Mouse (Mus musculus) forebrain, embryonic 12.5 days (tissue): Measurements from ENCODE around the gene Nfkb1. TPM values are rescaled to one million over a fixed set of nuclear protein-coding genes. Genes with fewer than 3 reads are reported as not detected.
A peak's percentile ranks its signal among the peaks of the same experiment; 100 is the strongest.

Source experiments
- ATAC-seq: fragments of 200-750 bp; cut with Nextera tagmentation; 2 replicates; pipeline ENCODE4 v1.8.0; 2017; ENCODE audit warnings: moderate TSS enrichment; ENCODE audit not compliant: low FRiP score
- H3K27ac ChIP-seq: fragments of 300-500 bp; sonication (generic); 2 replicates; pipeline ENCODE4 v1.5.1; 2016; ENCODE audit warnings: mild to moderate bottlenecking
- H3K27me3 ChIP-seq: fragments of 300-500 bp; sonication (generic); 2 replicates; pipeline ENCODE4 v1.6.1; 2016; ENCODE audit warnings: mild to moderate bottlenecking
- H3K36me3 ChIP-seq: fragments of 300-500 bp; sonication (generic); replicated peaks from 2 replicates; pipeline ENCODE4 v1.6.1; 2016; ENCODE audit warnings: mild to moderate bottlenecking
- H3K4me1 ChIP-seq: fragments of 300-500 bp; sonication (generic); 2 replicates; pipeline ENCODE4 v1.6.1; 2016
- H3K4me2 ChIP-seq: fragments of 300-500 bp; sonication (generic); 2 replicates; pipeline ENCODE4 v1.6.1; 2016; ENCODE audit warnings: mild to moderate bottlenecking, moderate library complexity
- H3K4me3 ChIP-seq: fragments of 300-500 bp; sonication (generic); replicated peaks from 2 replicates; pipeline ENCODE4 v1.5.1; 2016; ENCODE audit warnings: mild to moderate bottlenecking
- H3K9ac ChIP-seq: fragments of 300-500 bp; sonication (generic); 2 replicates; pipeline ENCODE4 v1.6.1; 2016; ENCODE audit warnings: mild to moderate bottlenecking
- H3K9me3 ChIP-seq: fragments of 300-500 bp; sonication (generic); 2 replicates; pipeline ENCODE4 v1.6.1; 2016
- WGBS: fragments of 180-500 bp; shearing (Covaris S2); methylation state at CpG from one replicate; pipeline ENCODE4 v1.1.7; 2016; 5-methylcytosine and 5-hydroxymethylcytosine counted together
- polyA plus RNA-seq: library from polyadenylated mRNA; unstranded; fragments of >200 nt; fragmentation: Nextera tagmentation; extraction: Ambion mirVana; gene quantifications from 2 replicates; pipeline ENCODE4 v1.2.1, GENCODE M21; 2016

Gene Nfkb1
- polyA plus RNA-seq, 1 experiment from 2014 or later = 9.7 TPM

DNA sequence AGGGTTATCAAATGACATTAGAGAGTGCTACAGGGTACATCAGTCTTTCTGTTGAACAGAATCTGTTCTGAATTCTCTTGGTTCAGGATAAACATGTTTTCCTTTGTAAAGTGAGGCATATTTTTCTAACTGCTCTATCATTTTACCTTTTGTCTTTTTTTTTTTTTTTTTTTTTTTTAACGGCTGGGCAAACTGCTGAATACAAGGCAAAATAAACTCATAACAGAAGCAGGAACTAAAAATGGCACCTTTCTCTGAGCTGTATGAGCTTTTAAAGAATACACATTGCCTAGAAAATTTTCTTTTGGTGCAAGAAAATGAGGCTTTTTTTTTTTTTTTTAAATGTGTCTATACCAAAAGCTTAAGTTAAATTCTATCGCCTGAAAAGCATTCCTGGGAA lies 105.3 kb downstream of the Nfkb1 start:
- no peaks in the 10 kb centered on the region for H3K9me3 ChIP-seq
- H3K9ac ChIP-seq = no peak overlapping the region
- 90% methylated on average over 2 of the region's 2 CpGs for WGBS

DNA sequence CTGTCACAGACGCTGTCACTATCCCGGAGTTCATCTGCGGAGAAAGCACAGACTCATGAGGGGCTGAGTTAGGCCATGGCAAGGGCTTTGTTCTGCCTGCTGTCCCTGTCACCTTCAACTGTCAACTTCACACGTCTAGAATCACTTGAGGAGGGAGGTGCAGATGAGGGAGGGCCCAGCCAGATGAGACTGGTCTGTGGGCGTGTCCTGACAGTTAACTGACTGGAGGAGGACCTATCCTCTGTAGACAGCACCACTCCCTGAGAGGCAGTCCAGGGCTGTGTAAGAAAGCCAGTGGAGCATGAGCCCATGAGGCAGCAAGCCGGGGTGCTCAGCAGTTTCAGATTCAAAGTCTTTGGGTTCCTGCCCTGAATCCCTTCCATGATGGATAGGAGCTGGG lies 105.9 kb downstream of the Nfkb1 start:
- peak; percentile 69; the same call in 1 of the 2 replicates for ATAC-seq
- Histone ChIP-seq H3K36me3 (peaks cover 49% of the 10 kb centered on the region), H3K4me3 (no peak overlapping the region), H3K9ac (no peak overlapping the region), H3K4me1 (peaks cover 11% of the 10 kb centered on the region), H3K27ac (peak overlapping the region; percentile 27), H3K9me3 (no peaks in the 10 kb centered on the region), H3K4me2 (no peak overlapping the region), H3K27me3 (no peaks in the 10 kb centered on the region)
- 65% methylated on average over 6 of the region's 6 CpGs for WGBS

More for the DNA sequence above, 105.3 kb downstream of the Nfkb1 start:
- Histone ChIP-seq H3K4me1 (peaks cover 11% of the 10 kb centered on the region), H3K27ac (peak overlapping the region; percentile 27), H3K36me3 (peaks cover 50% of the 10 kb centered on the region), H3K27me3 (no peaks in the 10 kb centered on the region), H3K4me2 (no peak overlapping the region), H3K4me3 (no peak overlapping the region)
- ATAC-seq = no peak

DNA sequence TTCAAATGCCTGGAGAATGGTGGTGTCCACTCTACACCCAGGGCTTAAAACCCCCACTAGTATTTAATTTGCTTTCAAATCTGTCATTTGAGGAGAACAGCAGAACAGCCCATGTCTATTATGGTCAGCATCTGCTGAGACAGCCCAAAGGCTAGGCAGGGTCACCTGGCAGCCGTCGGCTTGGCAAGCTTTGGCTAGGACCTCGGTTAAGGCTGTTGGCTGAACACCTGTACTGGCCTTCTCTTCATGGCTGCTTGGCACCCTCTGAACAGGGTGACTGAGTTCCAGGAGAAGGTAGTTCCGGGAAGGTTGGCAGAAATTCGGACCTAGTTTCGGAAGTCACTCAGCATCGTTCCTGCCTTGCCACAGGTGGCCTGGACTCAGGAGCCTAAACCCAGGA lies 109.1 kb downstream of the Nfkb1 start:
- no peak overlapping the region for H3K27ac ChIP-seq
- H3K4me2 ChIP-seq = no peak overlapping the region
- peaks cover 11% of the 10 kb centered on the region for H3K4me1 ChIP-seq
- no peak overlapping the region for H3K9ac ChIP-seq
- ATAC-seq = no peak
- WGBS = 81% methylated on average over 7 of the region's 7 CpGs
- peaks cover 18% of the 10 kb centered on the region for H3K36me3 ChIP-seq
- H3K9me3 ChIP-seq = no peaks in the 10 kb centered on the region
- H3K27me3 ChIP-seq = no peaks in the 10 kb centered on the region
- no peak overlapping the region for H3K4me3 ChIP-seq

DNA sequence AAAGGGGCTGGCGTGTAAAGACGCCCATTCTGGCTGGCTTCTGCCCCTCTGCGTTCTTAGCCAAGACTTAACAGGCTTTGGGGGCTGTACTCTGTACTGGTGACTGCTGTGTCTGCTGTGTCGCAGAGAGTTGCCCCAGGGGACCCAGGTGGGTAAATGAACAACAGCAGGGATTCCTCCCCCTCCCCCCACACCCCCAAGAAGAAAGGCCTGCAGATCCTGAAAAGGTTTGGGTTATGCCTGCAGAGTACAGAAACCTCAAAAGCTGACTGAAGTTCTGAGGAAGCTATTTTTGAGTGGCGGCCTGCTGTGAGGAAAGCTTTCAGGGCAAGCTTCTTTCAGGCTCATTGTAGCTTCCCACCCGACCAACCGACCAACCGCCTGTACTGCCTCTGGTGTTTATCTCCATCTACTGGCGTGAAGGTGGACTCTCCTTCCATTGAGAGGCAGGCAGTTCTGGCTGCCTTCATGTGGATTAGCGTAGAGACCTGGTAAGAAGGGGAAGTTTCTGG lies 109.7 kb downstream of the Nfkb1 start:
- Histone ChIP-seq H3K36me3 (peaks cover 12% of the 10 kb centered on the region; the same call in 1 of the 2 replicates), H3K4me1 (peaks cover 11% of the 10 kb centered on the region), H3K27ac (no peak overlapping the region), H3K9ac (no peak overlapping the region), H3K4me3 (no peak overlapping the region), H3K9me3 (no peaks in the 10 kb centered on the region), H3K4me2 (no peak overlapping the region), H3K27me3 (no peaks in the 10 kb centered on the region)
- peak; percentile 55 for ATAC-seq
- WGBS = 9% methylated on average over 10 of the region's 10 CpGs

DNA sequence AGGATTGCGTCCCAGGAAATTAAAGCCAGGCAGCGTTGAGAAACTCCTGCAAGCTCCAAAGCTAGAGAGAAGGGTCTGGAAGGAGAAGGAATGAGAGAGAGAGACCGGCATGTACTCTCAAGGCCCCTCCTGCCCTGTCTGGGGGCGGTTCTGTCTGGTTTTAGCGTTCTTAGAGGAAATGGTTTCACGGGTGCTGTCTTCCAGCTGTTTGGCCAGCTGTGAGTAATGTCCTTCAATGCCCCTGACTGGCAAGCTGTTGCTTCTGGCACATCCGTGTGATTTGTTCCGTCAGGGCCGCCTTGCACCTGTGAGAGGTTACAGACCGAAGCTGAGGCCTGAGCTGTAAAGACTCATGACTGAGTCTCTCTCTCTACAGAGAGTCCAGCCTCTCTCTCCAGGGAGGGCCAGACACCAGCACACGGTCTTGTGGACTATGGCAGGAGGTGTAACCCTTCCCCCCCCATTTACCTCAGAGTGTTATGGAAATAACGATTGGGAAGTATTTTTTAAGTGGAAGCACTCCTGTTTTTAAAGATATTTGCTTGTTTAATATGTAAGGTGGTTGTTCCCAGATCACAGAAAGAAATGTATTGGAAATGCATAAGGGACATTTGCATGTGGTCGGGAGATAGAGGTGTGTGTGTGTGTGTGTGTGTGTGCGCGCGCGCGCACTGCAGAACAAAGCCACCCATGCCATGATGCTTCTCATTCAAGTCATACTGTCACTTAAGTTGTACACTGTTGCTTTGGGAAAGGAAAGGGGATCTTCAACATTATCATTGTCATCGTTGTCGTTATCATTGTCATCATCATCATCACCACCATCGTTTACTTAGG lies 110.7 kb downstream of the Nfkb1 start:
- no peak for ATAC-seq
- H3K9ac ChIP-seq = no peak overlapping the region
- H3K27me3 ChIP-seq = no peaks in the 10 kb centered on the region
- no peak overlapping the region for H3K4me3 ChIP-seq
- H3K9me3 ChIP-seq = no peaks in the 10 kb centered on the region
- peaks cover 11% of the 10 kb centered on the region for H3K4me1 ChIP-seq
- H3K36me3 ChIP-seq = peaks cover 10% of the 10 kb centered on the region; the same call in 1 of the 2 replicates
- WGBS = 88% methylated on average over 21 of the region's 21 CpGs
- no peak overlapping the region for H3K27ac ChIP-seq
- no peak overlapping the region for H3K4me2 ChIP-seq

DNA sequence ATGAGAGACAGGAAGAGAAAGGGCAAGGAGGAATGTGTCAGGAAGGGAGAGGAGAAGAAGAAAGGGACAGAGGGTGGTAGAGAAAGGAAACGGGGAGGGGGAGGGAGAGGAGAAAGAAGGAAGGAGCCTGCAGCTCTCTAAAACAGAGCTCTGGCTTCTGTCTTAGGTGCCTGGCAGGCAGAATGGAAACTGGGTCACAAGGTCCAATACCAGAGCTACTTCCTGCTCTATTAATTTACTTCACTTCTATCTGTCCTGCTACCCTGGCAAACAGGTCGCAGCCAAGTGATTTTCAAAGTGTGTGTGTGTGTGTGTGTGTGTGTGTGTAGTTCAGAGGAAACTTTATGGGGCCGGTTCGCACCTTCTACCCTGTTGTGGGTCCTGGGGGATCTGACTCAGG lies 112.2 kb downstream of the Nfkb1 start:
- H3K27ac ChIP-seq = no peak overlapping the region
- H3K4me2 ChIP-seq = no peak overlapping the region
- no peak overlapping the region for H3K9ac ChIP-seq
- 75% methylated on average over 4 of the region's 4 CpGs for WGBS
- ATAC-seq = no peak
- H3K36me3 ChIP-seq = peaks cover 2% of the 10 kb centered on the region; the same call in 1 of the 2 replicates
- H3K4me1 ChIP-seq = peaks cover 11% of the 10 kb centered on the region
- H3K9me3 ChIP-seq = no peaks in the 10 kb centered on the region
- H3K27me3 ChIP-seq = no peaks in the 10 kb centered on the region
- H3K4me3 ChIP-seq = no peak overlapping the region

DNA sequence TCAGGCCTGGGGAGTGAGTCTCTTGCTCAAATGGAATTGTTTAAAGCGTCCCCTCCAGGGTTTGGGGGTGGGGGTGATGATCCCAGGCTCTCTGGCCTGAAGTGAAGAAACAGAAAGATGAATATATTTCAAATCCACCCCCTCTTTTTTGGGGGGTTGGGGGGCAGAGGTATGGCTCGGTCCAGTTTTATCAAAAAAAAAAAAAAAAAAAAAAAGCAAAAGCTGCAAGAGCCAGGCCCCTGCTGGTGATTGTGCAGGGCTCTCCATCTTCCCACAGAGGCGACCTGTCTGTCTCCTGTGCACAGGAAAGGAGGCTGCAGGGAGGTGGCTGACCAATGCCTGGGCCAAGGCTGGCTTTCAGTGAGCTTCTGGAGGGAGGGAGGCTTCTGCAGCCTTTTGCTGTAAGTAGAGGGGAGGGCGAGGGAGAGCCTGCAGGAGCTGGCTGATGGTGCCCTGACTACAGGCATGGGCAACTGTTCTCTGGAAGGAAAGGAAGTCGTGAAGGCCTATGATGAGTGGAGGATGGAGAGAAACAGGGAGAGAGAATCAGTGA lies 112.7 kb downstream of the Nfkb1 start:
- ATAC-seq = no peak
- H3K4me2 ChIP-seq = no peak overlapping the region
- no peaks in the 10 kb centered on the region for H3K9me3 ChIP-seq
- H3K27me3 ChIP-seq = no peaks in the 10 kb centered on the region
- H3K4me1 ChIP-seq = peaks cover 11% of the 10 kb centered on the region
- H3K36me3 ChIP-seq = no peaks in the 10 kb centered on the region
- H3K27ac ChIP-seq = no peak overlapping the region
- no peak overlapping the region for H3K9ac ChIP-seq
- no peak overlapping the region for H3K4me3 ChIP-seq
- 50% methylated on average over 5 of the region's 5 CpGs for WGBS

DNA sequence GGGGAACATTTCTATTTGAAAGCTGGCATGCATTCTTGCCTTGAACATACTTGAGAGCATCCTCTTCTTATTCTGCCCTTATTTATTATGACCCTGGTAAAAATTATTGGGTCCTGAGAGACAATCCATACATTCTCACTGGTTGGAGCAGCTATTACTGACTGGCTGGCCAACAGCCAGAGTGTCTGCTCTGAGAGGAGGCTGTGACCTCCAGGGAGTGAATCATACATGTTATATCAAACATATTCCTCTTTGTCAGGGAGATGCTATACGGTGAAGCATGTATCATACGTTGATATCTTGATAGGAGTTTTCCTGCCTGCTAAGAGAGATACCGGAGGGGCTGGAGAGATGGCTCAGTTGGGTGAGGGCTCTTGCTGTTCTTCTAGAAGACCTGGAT lies 116.2 kb downstream of the Nfkb1 start:
- no peak for ATAC-seq
- no peak overlapping the region for H3K9ac ChIP-seq
- H3K4me1 ChIP-seq = no peaks in the 10 kb centered on the region
- 95% methylated on average over 3 of the region's 3 CpGs for WGBS
- no peaks in the 10 kb centered on the region for H3K9me3 ChIP-seq
- H3K27ac ChIP-seq = no peak overlapping the region
- H3K27me3 ChIP-seq = no peaks in the 10 kb centered on the region; the same call in 1 of the 2 replicates
- no peak overlapping the region for H3K4me2 ChIP-seq
- no peak overlapping the region for H3K4me3 ChIP-seq
- H3K36me3 ChIP-seq = no peaks in the 10 kb centered on the region

DNA sequence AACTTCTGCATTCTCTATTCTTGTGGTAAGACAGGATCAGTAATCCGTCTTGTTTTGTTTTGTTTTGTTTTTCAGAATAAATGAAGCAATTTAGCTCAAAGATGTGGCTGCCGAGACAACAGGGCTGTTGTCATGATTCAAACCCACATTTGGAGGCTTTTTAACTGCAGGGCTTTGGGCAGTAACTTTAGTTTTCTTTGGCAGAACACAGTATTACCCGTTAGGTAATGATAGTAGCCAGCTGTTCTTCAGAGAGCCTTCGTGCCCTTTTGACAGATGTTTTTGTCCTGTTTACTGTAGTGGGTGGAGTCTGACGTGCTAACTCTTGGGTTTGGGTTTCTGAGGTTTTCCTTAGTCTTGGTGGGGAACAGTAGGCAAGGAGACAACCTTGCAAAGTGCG lies 118.3 kb downstream of the Nfkb1 start:
- H3K9me3 ChIP-seq = no peaks in the 10 kb centered on the region
- no peak overlapping the region for H3K4me2 ChIP-seq
- no peak for ATAC-seq
- no peaks in the 10 kb centered on the region; the same call in 1 of the 2 replicates for H3K27me3 ChIP-seq
- WGBS = 70% methylated on average over 6 of the region's 6 CpGs
- H3K4me3 ChIP-seq = no peak overlapping the region
- no peaks in the 10 kb centered on the region for H3K4me1 ChIP-seq
- H3K27ac ChIP-seq = no peak overlapping the region
- no peaks in the 10 kb centered on the region for H3K36me3 ChIP-seq
- H3K9ac ChIP-seq = no peak overlapping the region

DNA sequence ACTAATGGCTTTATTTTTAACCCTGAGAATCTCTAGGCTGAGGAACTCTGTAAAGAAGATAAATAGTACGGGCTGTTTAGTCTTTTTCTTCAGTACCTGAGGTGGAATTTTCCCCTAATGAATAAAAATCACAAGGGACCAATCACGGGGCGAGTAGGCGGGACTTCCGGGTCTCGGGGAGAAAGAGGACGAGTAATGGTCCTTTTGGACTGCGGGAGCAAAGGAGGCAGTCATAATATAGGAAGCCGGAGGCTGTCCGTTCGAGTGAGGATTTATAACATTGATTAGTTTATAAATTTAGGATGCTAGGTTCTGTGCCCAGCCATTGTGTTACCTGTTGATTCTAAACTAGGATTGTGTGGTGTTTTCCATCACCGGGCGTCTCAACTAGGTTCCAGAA lies 119.8 kb downstream of the Nfkb1 start:
- no peaks in the 10 kb centered on the region; the same call in 1 of the 2 replicates for H3K27me3 ChIP-seq
- H3K4me1 ChIP-seq = no peaks in the 10 kb centered on the region
- no peaks in the 10 kb centered on the region for H3K36me3 ChIP-seq
- H3K9me3 ChIP-seq = no peaks in the 10 kb centered on the region
- H3K4me2 ChIP-seq = peak overlapping the region; percentile 19; the same call in 1 of the 2 replicates
- no peak overlapping the region for H3K27ac ChIP-seq
- H3K4me3 ChIP-seq = no peak overlapping the region
- H3K9ac ChIP-seq = no peak overlapping the region
- ATAC-seq = no peak
- 67% methylated on average over 13 of the region's 13 CpGs for WGBS

DNA sequence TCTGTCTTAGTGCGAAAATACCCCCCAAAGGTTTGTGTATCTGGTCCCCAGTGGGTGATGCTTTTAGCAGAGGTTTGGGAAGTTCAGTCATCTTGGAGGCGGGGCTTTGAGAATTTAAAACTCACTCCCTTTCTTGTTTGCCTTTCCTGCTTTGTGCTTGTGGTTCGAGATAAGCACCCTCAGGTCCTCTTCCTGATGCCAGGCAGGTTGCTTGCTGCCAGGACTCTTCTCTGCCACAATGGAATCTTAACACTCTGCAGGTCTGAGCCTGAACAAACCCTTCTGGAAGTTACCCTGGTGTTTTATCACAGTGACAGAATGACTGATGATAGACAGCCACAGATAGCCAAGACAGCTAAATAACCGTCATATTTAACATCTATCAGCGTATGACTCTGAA lies 122.7 kb downstream of the Nfkb1 start:
- no peak for ATAC-seq
- 84% methylated on average over 5 of the region's 5 CpGs for WGBS
- Histone ChIP-seq H3K9ac (no peak overlapping the region), H3K27ac (no peak overlapping the region), H3K4me3 (no peak overlapping the region), H3K36me3 (no peaks in the 10 kb centered on the region), H3K9me3 (no peaks in the 10 kb centered on the region), H3K4me2 (no peak overlapping the region), H3K27me3 (no peaks in the 10 kb centered on the region; the same call in 1 of the 2 replicates), H3K4me1 (no peaks in the 10 kb centered on the region)

DNA sequence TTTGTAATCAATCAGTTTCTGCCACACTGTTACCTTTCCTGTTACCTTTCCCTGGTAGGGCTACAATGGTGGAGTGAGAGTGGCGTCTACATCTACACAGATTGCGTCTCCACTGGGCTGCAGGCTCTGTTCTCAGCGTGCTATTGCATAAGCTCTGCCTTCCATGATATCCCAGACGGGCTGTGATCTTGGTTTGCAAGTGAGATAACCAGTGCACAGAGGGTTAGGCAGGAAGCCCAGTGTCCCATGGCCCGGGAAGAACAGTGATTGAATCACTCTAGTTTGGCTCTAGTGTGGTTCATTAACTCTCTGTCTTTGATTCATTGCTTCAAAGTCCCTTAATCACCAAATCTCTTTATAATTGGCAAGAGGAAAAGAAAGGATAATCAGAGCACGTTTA lies 123.5 kb downstream of the Nfkb1 start:
- Histone ChIP-seq H3K4me2 (no peak overlapping the region), H3K27me3 (no peaks in the 10 kb centered on the region; the same call in 1 of the 2 replicates), H3K4me3 (no peak overlapping the region), H3K4me1 (no peaks in the 10 kb centered on the region), H3K9me3 (no peaks in the 10 kb centered on the region), H3K27ac (no peak overlapping the region), H3K36me3 (no peaks in the 10 kb centered on the region), H3K9ac (no peak overlapping the region)
- ATAC-seq = no peak
- 61% methylated on average over 6 of the region's 6 CpGs for WGBS
